Mouse (Mus musculus) naive thymus-derived CD4-positive, alpha-beta T cell, adult 2 months (primary cell): ENCODE data around the gene Ccnb1ip1.
A peak's percentile ranks its signal among the peaks of the same experiment; 100 is the strongest.

Experiments
- DNase-seq: peaks from one replicate; pipeline ENCODE4 v3.0.0-alpha.2; 2011; ENCODE audit warnings: low read depth

The Ccnb1ip1 gene

DNA sequence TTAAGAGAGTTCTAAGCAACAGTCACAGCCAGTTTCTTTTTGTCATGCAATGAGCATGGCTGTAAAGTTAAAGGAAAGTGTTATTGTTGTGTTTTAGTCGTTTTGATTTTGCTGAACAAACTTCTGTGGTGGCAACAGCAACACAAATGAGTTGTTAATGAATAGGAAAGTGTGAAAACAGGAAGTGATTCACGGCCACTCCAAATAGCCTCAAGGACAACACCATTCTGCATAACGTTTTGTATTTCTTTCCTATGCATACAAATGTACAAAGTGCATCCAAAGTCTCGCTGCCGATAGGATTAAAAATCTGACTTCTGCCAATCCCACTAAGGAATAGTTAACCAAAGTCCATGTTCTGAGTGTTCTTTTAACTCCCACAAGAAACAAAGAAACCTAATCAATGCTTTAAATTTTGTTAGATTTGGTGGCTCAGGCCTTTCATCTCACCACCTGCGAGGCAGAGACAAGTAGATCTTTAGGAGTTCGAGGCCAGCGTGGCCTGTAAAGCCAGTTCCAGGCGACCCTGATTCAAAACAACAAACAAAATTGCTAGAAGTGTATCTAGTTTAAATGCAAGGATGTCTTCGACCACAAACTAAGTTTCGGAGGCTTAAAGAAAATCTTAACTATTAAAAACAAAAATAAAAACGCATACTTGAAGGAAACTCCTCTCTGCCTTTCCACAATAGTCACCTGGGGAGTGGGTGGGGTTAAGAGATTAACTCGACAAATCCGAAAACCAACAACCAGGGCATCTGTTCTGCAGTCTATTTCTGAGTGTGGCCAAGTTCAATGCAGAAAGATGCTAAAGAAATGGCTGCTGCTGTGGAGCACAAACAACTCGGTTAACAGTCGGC lies 22.9 kb downstream of the Ccnb1ip1 start:
- DNase-seq = peak; percentile 28

DNA sequence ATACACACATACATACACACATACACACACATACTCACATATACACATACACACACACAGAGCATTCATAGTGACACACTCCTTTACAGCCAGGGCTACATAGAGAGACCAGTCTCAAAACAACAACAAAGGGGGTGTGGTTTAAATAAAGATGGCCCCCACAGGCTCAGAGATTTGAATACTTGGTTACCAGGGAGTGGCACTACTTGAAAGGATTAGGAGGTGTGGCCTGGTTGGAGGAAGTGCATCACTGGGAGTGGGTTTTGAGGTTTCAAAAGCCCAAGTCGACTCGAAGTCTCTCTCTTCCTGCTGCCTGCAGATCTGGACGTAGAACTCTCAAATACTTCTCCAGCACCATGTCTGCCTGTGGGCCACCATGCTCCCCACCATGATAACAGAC lies 25.4 kb downstream of the Ccnb1ip1 start:
- no peak for DNase-seq

- peak; percentile 13 for DNase-seq
Observed at GRCm38 (mm10) chr14:50771342-50771741, 36.2 kb downstream of the Ccnb1ip1 start.

DNA sequence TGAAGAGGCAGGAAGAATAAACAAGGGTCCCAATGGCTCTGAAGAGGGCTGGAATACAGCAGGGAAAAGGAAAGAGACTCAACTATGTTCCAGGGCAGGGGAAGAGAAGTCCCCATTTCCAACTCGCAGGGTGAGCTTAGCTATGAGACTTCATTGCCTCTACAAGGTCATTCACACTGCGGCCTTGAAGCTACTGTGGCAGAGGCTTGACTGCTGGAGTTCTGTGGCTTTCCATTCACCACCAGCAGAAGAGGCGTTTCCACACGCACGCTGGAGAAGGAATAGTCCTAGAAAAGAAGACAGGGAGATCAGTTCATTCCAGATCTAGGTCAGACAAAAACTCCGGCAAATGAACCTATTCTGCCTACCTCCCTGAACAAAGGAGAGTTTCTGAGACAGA lies 41.8 kb downstream of the Ccnb1ip1 start:
- DNase-seq = no peak

DNA sequence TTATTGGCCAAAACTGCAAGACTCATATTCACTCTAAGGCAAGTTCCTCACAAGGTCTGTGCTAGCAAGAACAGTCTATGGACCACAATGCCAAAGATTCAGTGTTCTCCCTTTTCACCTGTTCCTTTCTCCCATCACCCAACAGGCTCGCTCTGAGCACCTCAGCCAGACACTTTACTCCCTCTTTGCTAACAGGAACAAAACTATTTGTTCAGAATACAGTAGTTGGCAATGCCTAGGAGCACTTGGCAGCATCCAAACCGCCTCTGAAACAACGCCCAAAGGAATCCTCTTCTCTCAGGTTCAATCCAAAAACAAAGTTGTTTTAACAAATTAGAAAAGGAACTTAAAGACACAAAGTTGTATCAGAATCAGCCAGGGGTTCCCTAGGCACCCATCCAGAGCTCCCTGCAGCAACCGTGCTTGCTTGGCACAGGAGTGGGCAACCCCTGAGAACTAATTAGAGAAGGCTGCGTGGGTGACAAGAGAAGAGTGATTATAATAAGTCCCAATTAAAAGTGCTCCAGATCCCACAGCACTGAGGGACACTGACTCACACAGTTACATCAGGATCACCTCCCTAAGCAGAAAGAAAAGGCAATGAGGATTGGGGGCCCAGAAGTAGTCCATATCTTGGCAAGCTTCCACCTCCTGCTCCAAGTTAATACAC lies 49.0 kb downstream of the Ccnb1ip1 start:
- no peak for DNase-seq

GRCm38 (mm10) chr14:50744994-50745393 lies 62.5 kb downstream of the Ccnb1ip1 start, which contains the start of gene Olfr749:
Gene Olfr749, minus strand, starts transcription at chr14:50745094.
- no peak for DNase-seq

GRCm38 (mm10) chr14:50741584-50741983 lies 65.9 kb downstream of the Ccnb1ip1 start:
- no peak for DNase-seq

- no peak for DNase-seq
Observed at GRCm38 (mm10) chr14:50740334-50740733, 67.2 kb downstream of the Ccnb1ip1 start.
